Mouse (Mus musculus) left cerebral cortex, adult 2 months (tissue): ENCODE measurements around the gene Vcp. TPM values are rescaled to one million over a fixed set of nuclear protein-coding genes. Genes with fewer than 3 reads are reported as not detected.

Source experiments
- DNase-seq, 2 experiments: peaks; one replicate each; pipeline ENCODE4 v3.0.0; 2021 to 2022; ENCODE audit warnings: low spot score in 2 of 2, mixed read lengths in 1 of 2; ENCODE audit errors: extremely low spot score in 1 of 2
- H3K27ac ChIP-seq: fragments of 200-600 bp; 2 replicates; pipeline ENCODE4 v1.8.1; 2022
- H3K4me3 ChIP-seq: fragments of 200-600 bp; 2 replicates; pipeline ENCODE4 v1.8.1; 2022
- CTCF ChIP-seq: fragments of 200-600 bp; IDR thresholded peaks from 2 replicates; pipeline ENCODE4 v1.8.1; 2022; ENCODE audit warnings: antibody characterized with exemption, mild to moderate bottlenecking, moderate library complexity
- intact Hi-C: fragments of 180-260 bp; cut with DNase I; formaldehyde crosslinking; loops from one replicate; pipeline ENCODE4 v1.15.1; 2025
- total RNA-seq, 2 experiments: library from RNA; stranded (reverse); gene quantifications; 2 replicates each; pipeline ENCODE4 v1.2.3; 2021

Vcp gene
- total RNA-seq, 2 experiments from 2014 or later: 179 to 186 TPM

DNA sequence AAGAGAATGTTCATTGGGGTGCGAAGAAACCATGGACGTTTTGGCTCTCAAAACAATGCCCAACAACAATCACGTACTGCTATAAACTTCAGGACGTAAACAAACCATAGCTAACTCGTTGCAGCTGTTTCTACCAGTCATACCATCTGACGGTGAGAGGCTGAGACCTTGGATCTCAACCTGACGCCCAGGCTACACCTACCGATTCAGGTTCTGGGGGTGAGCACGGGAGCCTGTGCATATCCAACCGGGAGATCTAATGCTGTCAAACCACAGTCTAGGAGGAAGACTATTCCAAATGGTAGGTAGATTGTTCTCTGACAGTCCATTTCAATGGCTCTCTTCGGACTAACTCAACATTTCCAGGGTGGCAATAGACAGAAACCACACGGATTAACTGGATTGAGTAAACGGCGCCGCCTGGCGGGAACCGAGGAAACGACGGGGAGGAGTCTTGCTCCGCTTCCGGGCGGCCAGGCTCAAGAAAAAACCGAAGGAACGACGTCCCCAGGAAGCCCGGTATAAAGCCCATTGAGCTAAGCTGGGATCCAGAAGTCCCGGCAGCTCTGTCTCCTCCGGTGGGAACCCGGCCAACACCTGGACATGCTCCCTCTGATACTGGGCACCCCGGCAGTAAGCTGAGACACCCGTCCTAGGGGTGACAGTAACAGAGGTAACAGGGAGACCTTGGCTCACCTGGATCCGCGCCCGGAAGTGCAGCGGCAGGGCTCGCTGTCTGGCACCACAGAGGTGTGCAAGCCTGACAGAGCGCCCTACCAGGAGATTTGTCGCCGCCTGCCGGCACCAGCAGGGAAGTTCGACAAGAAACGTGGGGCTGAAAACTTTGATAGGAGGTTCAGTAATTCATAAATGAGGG is 25.0 kb upstream of the Vcp start, which contains the start of gene Pigo:
Gene Pigo, minus strand, starts transcription at position 736 of the 877 bp plus-strand sequence.
- DNase-seq: peak; percentile 91 to 93
- Histone ChIP-seq H3K4me3 (peak within 1 kb of the TSS; percentile 84), H3K27ac (peak within 1 kb of the TSS; percentile 91)
- intact Hi-C loops: loop anchor here (1.0 kb wide), 1 partner anchor 15 kb away; the partner anchor contains the start of gene Fancg
- peak; percentile 61 for TF ChIP-seq CTCF

DNA sequence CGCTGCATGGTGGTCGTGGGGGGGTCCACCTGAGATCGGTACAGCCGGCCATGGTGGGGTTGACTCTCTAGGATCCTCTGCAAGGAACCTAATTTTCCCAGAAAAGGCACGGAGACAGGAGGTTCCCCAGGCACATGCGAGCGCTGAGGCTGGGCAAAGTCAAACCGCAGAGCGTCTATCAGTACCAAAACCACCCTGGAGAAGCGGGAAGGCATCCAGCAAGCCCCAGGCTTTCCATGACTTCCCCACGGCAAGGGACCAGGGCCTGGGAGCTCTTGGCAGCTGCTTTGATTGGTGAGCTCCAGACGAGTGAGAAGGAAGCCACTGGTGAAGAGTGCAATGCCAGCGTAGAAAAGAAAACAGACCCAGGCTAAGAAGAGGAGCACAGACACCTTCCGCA is 24.4 kb upstream of the Vcp start:
- no peak for TF ChIP-seq CTCF
- DNase-seq: no peak
- H3K27ac ChIP-seq: peak overlapping the region; percentile 91; the same call in 1 of the 2 replicates
- H3K4me3 ChIP-seq: peak overlapping the region; percentile 84
- intact Hi-C loops: loop anchor here (1.0 kb wide), 1 partner anchor 14 kb away; the partner anchor contains the start of gene Fancg

DNA sequence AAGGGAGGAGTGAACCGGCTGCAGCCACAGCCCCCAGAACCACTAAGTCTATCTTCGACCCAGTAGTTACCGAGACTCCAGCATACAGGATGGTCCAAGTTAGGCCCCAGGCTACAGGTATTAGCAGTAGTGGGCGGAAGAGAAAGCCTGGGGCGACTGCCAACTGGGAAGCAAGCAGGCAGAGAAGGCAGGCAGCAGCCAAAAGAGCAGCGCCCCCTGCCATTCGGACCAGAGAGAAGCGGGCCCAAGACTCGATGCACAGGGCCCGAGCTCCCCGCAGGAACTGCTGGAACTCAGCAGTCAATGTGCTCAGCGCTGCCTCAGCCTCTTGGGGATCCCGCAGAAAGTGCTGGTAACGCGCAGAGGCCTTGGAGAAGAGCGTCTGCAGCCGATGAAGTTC is 21.0 kb upstream of the Vcp start:
- DNase-seq: no peak
- no peak for TF ChIP-seq CTCF
- no peak overlapping the region for H3K4me3 ChIP-seq
- intact Hi-C loops: no loop called here
- no peak overlapping the region for H3K27ac ChIP-seq

DNA sequence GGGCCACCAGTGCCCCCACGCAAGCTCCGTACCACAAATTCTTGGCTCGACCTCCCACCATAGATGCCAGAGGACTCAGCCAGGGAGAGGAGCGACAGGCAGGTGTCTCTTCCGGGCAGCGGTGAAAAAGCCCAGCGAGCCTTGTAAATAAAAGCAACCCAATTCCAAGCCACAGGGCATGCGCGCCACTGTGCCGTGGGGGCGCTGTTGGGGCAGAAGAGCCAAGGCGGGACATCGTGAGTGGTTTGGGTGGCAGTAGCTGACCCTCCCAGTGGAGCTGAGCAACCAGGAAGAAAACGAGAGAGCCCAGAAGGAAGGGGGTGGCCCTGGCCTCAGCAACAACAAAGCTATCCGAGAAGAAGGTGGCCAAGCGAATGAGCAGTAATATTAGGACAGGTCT is 20.6 kb upstream of the Vcp start:
- H3K27ac ChIP-seq: no peak overlapping the region
- no peak overlapping the region for H3K4me3 ChIP-seq
- no peak for DNase-seq
- TF ChIP-seq CTCF: no peak
- intact Hi-C loops: no loop called here

DNA sequence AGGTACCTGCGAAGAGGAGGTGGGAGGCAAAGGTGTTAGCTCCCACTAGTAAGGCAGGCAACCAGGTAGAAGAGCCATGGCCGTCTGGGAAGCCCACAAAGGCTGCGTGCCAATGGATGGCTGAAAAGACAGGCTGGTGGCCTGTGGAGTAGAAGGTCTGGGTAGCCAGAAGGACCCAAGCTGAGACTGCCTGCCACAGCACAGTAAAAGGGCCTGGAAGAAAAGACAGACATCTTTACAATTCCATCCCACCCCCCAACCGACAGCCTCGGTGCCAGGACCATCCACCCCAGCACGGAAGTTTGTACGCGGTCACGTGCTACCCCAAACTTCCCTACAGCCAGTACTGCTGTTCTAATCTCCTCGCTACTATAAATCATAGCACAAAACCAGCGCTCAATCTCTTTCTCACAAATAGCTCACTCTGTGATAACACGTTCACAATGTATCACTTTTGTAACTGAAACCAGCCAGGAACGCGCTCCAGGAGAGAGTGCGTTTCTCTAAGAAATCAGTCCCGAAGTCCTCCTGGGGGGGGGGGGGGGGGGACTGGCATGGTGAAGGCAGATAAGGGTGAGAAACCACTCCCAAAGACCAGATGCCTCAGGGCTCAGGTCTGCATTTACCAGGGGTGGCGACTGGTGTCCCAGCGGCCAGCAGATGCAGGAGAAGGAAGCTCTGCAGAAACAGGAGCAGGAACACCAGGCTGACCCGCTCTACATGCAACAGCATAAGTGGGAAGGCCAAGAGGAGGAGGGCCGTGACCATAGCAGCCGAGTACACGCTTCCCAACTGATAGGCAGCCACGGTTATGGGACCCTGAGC is 19.5 kb upstream of the Vcp start:
- no peak for DNase-seq
- H3K4me3 ChIP-seq: no peak overlapping the region
- intact Hi-C loops: no loop called here
- no peak for TF ChIP-seq CTCF
- no peak overlapping the region for H3K27ac ChIP-seq

DNA sequence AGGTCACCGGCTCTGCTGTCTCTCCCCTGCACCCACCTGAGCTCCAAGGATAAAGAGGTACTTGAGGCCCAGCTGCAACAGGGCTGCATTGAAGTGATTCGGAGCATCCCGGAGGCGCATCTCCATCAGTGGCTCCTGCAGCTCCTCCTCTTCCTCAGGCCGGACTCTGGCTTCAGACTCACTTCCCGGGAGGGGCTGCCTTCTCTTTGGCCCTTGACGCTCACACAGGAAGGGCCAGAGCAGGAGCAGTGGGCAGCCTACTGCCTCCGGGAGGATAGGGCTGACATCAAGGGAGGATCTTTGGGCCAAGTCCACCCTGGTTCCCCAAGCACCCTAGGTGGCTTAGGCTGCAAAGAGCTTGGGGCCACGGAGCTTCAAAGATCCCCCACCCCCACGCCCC is 18.9 kb upstream of the Vcp start:
- Histone ChIP-seq H3K27ac (no peak overlapping the region), H3K4me3 (no peak overlapping the region)
- TF ChIP-seq CTCF: no peak
- intact Hi-C loops: no loop called here
- no peak for DNase-seq

DNA sequence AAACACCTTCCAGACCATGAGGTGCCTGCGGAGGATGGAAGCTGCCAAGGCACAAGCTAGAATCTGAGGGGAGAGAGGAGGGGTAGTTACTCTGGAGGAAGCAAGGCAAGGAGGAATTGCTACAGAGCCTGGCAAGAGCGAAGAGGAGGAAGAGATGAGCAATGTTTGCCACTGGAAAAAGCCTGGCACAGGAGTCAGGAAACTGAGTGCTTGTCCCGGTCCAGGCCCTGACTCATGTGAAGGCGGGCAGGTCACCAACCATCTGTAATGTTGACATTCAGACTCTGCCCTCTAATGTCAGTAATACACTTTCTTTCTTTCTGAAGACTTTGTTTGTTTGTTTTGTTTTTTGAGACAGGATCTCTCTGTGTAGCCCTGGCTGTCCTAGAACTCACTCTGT is 17.8 kb upstream of the Vcp start:
- TF ChIP-seq CTCF: no peak
- DNase-seq: no peak
- H3K27ac ChIP-seq: no peak overlapping the region
- intact Hi-C loops: no loop called here
- H3K4me3 ChIP-seq: no peak overlapping the region

DNA sequence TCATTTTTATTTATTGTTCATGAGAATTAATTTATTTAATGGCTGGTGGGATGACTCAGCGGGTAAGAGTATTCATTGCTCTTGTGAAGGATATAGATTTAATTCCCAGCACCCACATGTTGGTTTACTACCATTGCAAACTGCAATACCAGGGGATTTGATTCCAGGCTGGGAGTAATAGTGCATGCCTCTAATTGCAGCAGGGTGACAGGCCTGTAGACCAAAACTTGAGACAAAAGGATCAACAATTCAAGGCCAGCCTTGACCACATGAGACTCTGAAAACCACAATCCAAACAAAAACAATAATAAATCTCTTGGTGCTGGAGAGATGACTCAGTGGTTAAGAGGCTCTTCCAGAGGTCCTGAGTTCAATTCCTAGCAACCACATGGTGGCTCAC is 11.8 kb upstream of the Vcp start:
- no peak overlapping the region for H3K4me3 ChIP-seq
- TF ChIP-seq CTCF: no peak
- no peak overlapping the region for H3K27ac ChIP-seq
- DNase-seq: no peak
- intact Hi-C loops: no loop called here

DNA sequence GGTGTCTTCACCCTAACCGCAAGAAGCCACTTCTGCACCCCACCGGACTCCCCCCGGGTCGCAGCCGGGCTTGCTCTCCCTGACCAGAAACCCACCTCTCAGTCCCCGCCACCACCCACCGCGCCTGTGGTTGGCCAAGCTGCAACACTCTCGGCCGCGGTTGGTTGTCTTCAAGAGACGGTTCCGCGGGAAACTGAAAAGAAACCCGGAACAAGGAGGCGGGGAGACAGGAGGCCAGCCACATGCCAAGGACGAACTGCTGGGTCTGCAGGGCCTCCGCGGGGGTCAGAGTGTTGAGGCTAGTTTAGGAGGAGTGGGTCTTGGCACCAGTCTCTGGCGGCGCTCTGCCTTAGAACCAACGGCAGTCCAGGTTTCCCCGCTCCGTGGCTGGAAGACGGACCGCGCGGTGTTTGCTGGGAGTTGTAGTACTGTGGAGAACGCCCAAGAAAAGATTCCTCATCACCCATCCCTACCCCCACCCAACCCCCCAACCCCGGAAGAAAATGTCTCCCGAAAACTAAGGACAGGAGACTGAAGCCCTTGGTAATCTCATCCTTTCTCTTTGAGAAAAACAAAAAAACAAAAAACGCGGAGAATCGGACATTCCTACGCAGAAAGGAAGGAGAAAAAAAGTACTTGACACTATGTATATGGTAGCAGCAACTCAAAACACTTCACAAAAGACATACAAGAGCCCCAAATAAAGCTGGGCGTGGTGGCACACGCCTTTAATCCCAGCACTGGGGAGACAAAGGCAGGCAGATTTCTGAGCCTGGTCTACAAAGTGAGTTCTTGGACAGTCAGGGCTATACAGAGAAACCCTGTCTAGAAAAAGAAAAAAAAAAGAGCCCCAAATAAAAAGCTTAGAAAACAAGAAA is 10.1 kb upstream of the Vcp start, which contains the start of gene Fancg:
Gene Fancg, minus strand, starts transcription at position 346 of the 878 bp plus-strand sequence.
- intact Hi-C loops: loop anchor here (1.0 kb wide), 1 partner anchor 15 kb away; the partner anchor contains the start of gene Pigo

DNA sequence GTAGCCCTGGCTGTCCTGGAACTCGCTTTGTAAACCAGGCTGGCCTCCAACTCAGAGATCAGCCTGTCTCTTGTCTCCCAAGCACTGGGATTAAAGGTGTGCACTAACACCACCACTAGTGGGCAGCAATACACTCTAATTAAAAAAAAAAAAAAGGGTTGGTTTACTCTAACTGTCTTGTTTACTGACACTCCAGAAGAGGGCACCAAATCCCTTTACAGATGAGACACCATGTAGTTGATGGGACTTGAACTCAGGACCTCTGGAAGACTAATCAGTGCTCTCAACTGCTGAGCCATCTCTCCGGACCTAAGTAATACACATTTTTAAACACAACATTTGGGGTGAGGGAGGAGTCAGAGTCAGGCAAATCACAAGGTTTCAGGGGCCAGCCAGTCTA is 5.5 kb upstream of the Vcp start:
- intact Hi-C loops: no loop called here
- Histone ChIP-seq H3K27ac (no peak overlapping the region), H3K4me3 (no peak overlapping the region)
- peak; percentile 60 for TF ChIP-seq CTCF
- DNase-seq: no peak

More for the DNA sequence above, 10.1 kb upstream of the Vcp start, which contains the start of gene Fancg:
- TF ChIP-seq CTCF: no peak; the same call in 1 of the 2 replicates
- peak within 1 kb of the TSS; percentile 91 for H3K4me3 ChIP-seq
- DNase-seq: peak; percentile 77 to 79
- H3K27ac ChIP-seq: peak within 1 kb of the TSS; percentile 69

DNA sequence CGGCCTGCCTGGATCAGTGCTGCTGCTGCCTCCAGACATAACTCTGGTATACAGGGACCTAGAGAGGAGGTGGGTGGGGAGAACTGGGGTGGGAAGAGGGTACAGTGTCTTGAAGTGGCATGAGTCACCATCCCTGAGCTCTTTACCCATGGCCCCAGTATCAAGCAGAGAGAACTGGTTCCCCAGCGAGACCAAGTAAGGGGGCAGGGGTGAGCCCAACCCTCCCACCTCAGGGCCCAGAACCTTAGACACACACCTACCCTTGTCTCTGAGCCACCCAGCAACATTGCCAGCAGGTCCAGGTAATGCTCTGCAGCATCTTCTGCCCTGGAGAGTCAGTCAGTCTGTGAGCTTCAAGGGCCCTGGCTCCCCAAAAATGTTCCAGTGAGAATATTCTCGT is 4.6 kb upstream of the Vcp start:
- intact Hi-C loops: no loop called here
- TF ChIP-seq CTCF: no peak
- DNase-seq: no peak
- Histone ChIP-seq H3K27ac (no peak overlapping the region), H3K4me3 (no peak overlapping the region)
